In the genomic region with DNA sequence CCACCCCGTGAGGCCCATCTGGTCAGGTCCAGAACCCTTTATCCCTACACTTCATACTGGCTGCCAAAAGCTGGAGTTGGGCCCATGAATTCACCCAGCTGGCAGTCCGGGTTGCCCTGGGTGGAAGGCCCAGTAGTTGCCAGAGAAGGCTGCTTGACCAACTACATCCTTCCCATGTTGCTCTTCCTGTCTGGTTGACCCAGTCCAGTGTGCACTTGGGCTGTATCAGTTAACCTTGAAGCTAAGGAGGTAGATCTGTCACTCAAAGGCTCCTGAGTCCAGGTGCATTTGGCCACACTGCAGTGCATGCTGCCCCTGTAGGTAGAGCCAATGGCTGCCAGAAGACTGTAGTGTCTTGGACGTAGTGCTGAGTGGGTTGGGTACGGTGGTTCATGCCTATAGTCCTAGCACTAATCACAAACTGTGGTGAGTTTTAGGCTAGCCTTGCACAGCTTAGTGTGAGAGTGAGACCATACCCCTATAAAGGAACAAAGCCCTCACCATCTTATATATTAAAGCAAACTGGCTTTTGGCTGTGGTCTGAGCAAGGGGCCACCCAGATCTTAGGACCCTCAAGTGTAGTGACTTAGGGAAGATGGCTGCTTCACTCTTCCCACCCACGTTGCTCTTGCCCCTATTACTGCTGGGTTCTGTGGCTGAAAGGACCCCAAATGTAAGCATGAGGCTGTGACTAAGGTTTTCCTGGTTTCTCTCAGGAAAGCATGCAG, we compare ENCODE assay signal across 7 mouse cellular contexts. TPM values are rescaled to one million over a fixed set of nuclear protein-coding genes. Genes with fewer than 3 reads are reported as not detected.
DNase-seq lines count a peak whose midpoint lies in the region; ATAC-seq and TF ChIP-seq lines count a peak whose summit lies in the region.

No protein-coding gene starts in this region.

- H3K27ac ChIP-seq in thymus, adult 2 months (ENCODE audit: control insufficient read depth, insufficient read depth, low read length) = peak overlapping the region; percentile 58; the same call in 1 of the 2 replicates
- H3K27ac ChIP-seq in embryonic facial prominence, embryonic 13.5 days = peak overlapping the region; percentile 98
- H3K27ac ChIP-seq in hindbrain, embryonic 13.5 days = peak overlapping the region; percentile 85
- H3K27ac ChIP-seq in liver, embryonic 13.5 days = peak overlapping the region; percentile 98

- no peaks in the 10 kb centered on the region for H3K9me3 ChIP-seq in embryonic facial prominence, embryonic 13.5 days
- no peaks in the 10 kb centered on the region for H3K9me3 ChIP-seq in hindbrain, embryonic 13.5 days
- no peaks in the 10 kb centered on the region for H3K9me3 ChIP-seq in liver, embryonic 13.5 days (replicated peaks)

- peak overlapping the region; percentile 88 for H3K9ac ChIP-seq in embryonic facial prominence, embryonic 13.5 days
- H3K9ac ChIP-seq in hindbrain, embryonic 13.5 days = peak overlapping the region; percentile 70; the same call in 1 of the 2 replicates
- H3K9ac ChIP-seq in liver, embryonic 13.5 days = peak overlapping the region; percentile 91

- ATAC-seq in embryonic facial prominence, embryonic 13.5 days (ENCODE audit: insufficient number of reproducible peaks, insufficient read depth, low FRiP score, low TSS enrichment, low read depth) = no peak
- no peak for ATAC-seq in hindbrain, embryonic 13.5 days (ENCODE audit: low FRiP score)
- no peak for ATAC-seq in liver, embryonic 13.5 days (ENCODE audit: low read depth)

- H3K27me3 ChIP-seq in thymus, adult 2 months (ENCODE audit: control insufficient read depth, insufficient read depth, low read length) = no peaks in the 10 kb centered on the region
- no peaks in the 10 kb centered on the region for H3K27me3 ChIP-seq in embryonic facial prominence, embryonic 13.5 days
- peaks cover 30% of the 10 kb centered on the region for H3K27me3 ChIP-seq in hindbrain, embryonic 13.5 days
- H3K27me3 ChIP-seq in liver, embryonic 13.5 days = no peaks in the 10 kb centered on the region

- WGBS in thymus, adult 2 months = 64% methylated on average over 5 of the region's 5 CpGs
- WGBS in embryonic facial prominence, embryonic 13.5 days = 78% methylated on average over 5 of the region's 5 CpGs
- 76% methylated on average over 5 of the region's 5 CpGs for WGBS in hindbrain, embryonic 13.5 days
- 70% methylated on average over 5 of the region's 5 CpGs for WGBS in liver, embryonic 13.5 days (ENCODE audit: insufficient replicate concordance)

- H3K4me3 ChIP-seq in thymus, adult 2 months (ENCODE audit: control insufficient read depth, insufficient read depth, low read length) = peak overlapping the region; percentile 98; the same call in 1 of the 2 replicates
- H3K4me3 ChIP-seq in embryonic facial prominence, embryonic 13.5 days = peak overlapping the region; percentile 67; the same call in 1 of the 2 replicates
- no peak overlapping the region for H3K4me3 ChIP-seq in hindbrain, embryonic 13.5 days
- H3K4me3 ChIP-seq in liver, embryonic 13.5 days (replicated peaks) = peak overlapping the region; percentile 76

- DNase-seq in thymus, adult 2 months = no peak
- no peak for DNase-seq in thymus, postnatal 10 days (ENCODE audit: low spot score in 2 of 2)
- no peak for DNase-seq in liver, embryonic 13.5 days
- no peak for DNase-seq in embryo, embryonic 10 days (ENCODE audit: low spot score)
- no peak for DNase-seq in urinary bladder, postnatal 14 days (ENCODE audit: low spot score)

- no peak for TF ChIP-seq POLR2A in thymus, adult 2 months (IDR thresholded peaks at IDR 0.05; ENCODE audit: control insufficient read depth, extremely low read depth, insufficient read depth, low read length, poor library complexity)

- H3K36me3 ChIP-seq in thymus, adult 2 months (ENCODE audit: control insufficient read depth, insufficient read depth, low read length) = peaks cover 30% of the 10 kb centered on the region
- H3K36me3 ChIP-seq in embryonic facial prominence, embryonic 13.5 days = peaks cover 31% of the 10 kb centered on the region
- H3K36me3 ChIP-seq in hindbrain, embryonic 13.5 days = peaks cover 13% of the 10 kb centered on the region
- peaks cover 50% of the 10 kb centered on the region for H3K36me3 ChIP-seq in liver, embryonic 13.5 days

- TF ChIP-seq CTCF in thymus, adult 2 months (IDR thresholded peaks at IDR 0.05; ENCODE audit: borderline replicate concordance, control insufficient read depth, extremely low read depth, insufficient read depth, low read length, poor library complexity) = no peak

- peak overlapping the region; percentile 83 for H3K4me2 ChIP-seq in embryonic facial prominence, embryonic 13.5 days
- H3K4me2 ChIP-seq in hindbrain, embryonic 13.5 days = peak overlapping the region; percentile 89
- H3K4me2 ChIP-seq in liver, embryonic 13.5 days = peak overlapping the region; percentile 97

- H3K4me1 ChIP-seq in thymus, adult 2 months (replicated peaks; ENCODE audit: control insufficient read depth, insufficient read depth, low read length) = peaks cover 25% of the 10 kb centered on the region
- H3K4me1 ChIP-seq in embryonic facial prominence, embryonic 13.5 days = peaks cover 28% of the 10 kb centered on the region
- peaks cover 33% of the 10 kb centered on the region for H3K4me1 ChIP-seq in hindbrain, embryonic 13.5 days (replicated peaks)
- peaks cover 37% of the 10 kb centered on the region for H3K4me1 ChIP-seq in liver, embryonic 13.5 days (replicated peaks)

RNA-seq across cellular contexts. Expression of gene Zfp36l2, which starts 1.5 kb away (rescaled TPM):
- polyA plus RNA-seq in thymus, adult 2 months (2012; rRNA removed) = 182 and 287 TPM in 2 replicates
- polyA plus RNA-seq in embryonic facial prominence, embryonic 13.5 days (2015; fragmentation: Nextera tagmentation; extraction: Ambion mirVana) = 20.8 and 21.3 TPM in 2 replicates
- 5.1 and 5.2 TPM in 2 replicates for polyA plus RNA-seq in hindbrain, embryonic 13.5 days (2015; fragmentation: Nextera tagmentation; extraction: Ambion mirVana)
- 8.9 and 10.0 TPM in 2 replicates for polyA plus RNA-seq in liver, embryonic 13.5 days (2015; fragmentation: Nextera tagmentation; extraction: Ambion mirVana)
